ENCODE assay signal across 21 mouse cellular contexts in the genomic region with DNA sequence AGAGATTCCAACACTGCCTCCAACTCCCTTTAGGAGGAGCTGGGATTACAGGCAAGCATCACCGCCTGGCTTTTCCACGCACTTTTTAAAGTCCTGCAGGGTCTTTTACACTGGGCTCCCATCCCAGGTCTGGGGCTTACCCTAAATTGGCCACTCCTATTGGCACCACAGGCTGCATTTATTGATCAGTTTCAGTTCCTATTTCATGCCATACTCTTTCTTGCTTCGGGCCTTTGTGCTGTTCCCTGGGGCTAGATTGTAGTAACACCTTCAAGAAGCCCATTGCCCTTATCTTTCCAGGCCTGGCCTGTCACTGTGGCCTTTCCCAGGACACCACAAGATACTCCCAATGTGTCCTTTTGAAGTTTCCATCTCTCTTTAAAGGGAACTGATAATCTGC. TPM values are rescaled to one million over a fixed set of nuclear protein-coding genes. Genes with fewer than 3 reads are reported as not detected.
DNase-seq lines count a peak whose midpoint lies in the region; ATAC-seq and TF ChIP-seq lines count a peak whose summit lies in the region.
"Had no signal": no experiment of that assay in that cellular context is flagged by ENCODE, and none has a peak within 500 bp of the region (broad histone marks: within the 10 kb centered on the region; RNA-seq: fewer than 3 reads in every experiment).

No protein-coding gene starts in this region.

- H3K36me3 ChIP-seq in heart, embryonic 12.5 days: no peaks in the 10 kb centered on the region
- H3K36me3 ChIP-seq in heart, embryonic 11.5 days (ENCODE audit: control insufficient read depth, insufficient read depth, low read length): no peaks in the 10 kb centered on the region
- no peaks in the 10 kb centered on the region for H3K36me3 ChIP-seq in lung, embryonic 14.5 days (ENCODE audit: insufficient read depth)
- no peaks in the 10 kb centered on the region for H3K36me3 ChIP-seq in stomach, embryonic 16.5 days (ENCODE audit: control insufficient read depth, insufficient read depth, low read length)
- no peaks in the 10 kb centered on the region for H3K36me3 ChIP-seq in forebrain, embryonic 11.5 days (ENCODE audit: control insufficient read depth, insufficient read depth, low read length)
- H3K36me3 ChIP-seq: embryonic facial prominence, embryonic 10.5 days; forebrain, embryonic 12.5 days; hindbrain, embryonic 15.5 days; midbrain, embryonic 12.5 days had no signal

- no peak overlapping the region for H3K9ac ChIP-seq in heart, embryonic 12.5 days
- H3K9ac ChIP-seq in heart, embryonic 11.5 days (ENCODE audit: low read depth, low read length): no peak overlapping the region
- no peak overlapping the region for H3K9ac ChIP-seq in lung, embryonic 14.5 days
- H3K9ac ChIP-seq in stomach, embryonic 16.5 days (ENCODE audit: low read length): no peak overlapping the region
- no peak overlapping the region for H3K9ac ChIP-seq in forebrain, embryonic 11.5 days (ENCODE audit: low read length)
- H3K9ac ChIP-seq: forebrain, embryonic 12.5 days; hindbrain, embryonic 15.5 days; midbrain, embryonic 12.5 days had no signal

- no peaks in the 10 kb centered on the region for H3K27me3 ChIP-seq in heart, embryonic 12.5 days (replicated peaks)
- no peaks in the 10 kb centered on the region for H3K27me3 ChIP-seq in heart, embryonic 11.5 days (ENCODE audit: control insufficient read depth, insufficient read depth, low read length)
- no peaks in the 10 kb centered on the region for H3K27me3 ChIP-seq in lung, embryonic 14.5 days (ENCODE audit: insufficient read depth, low read length)
- no peaks in the 10 kb centered on the region for H3K27me3 ChIP-seq in stomach, embryonic 16.5 days (ENCODE audit: control insufficient read depth, insufficient read depth, low read length)
- H3K27me3 ChIP-seq in forebrain, embryonic 11.5 days (ENCODE audit: control insufficient read depth, insufficient read depth, low read length): no peaks in the 10 kb centered on the region
- H3K27me3 ChIP-seq: forebrain, embryonic 12.5 days; hindbrain, embryonic 15.5 days; midbrain, embryonic 12.5 days had no signal

- no peak for ATAC-seq in heart, embryonic 12.5 days (ENCODE audit: insufficient number of reproducible peaks, low FRiP score)
- no peak for ATAC-seq in heart, embryonic 11.5 days (replicated peaks; ENCODE audit: insufficient number of reproducible peaks, low FRiP score, low TSS enrichment)
- ATAC-seq in lung, embryonic 14.5 days (ENCODE audit: insufficient read depth): no peak
- ATAC-seq in common myeloid progenitor, adult 5-6 weeks (replicated peaks; ENCODE audit: low read depth, poor library complexity, severe bottlenecking): 0 out of 2 replicates have a peak, but pooled peaks have one; percentile 30
- no peak for ATAC-seq in stomach, embryonic 16.5 days (ENCODE audit: insufficient read depth, low FRiP score)
- no peak for ATAC-seq in forebrain, embryonic 11.5 days (replicated peaks; ENCODE audit: low FRiP score)

- H3K27ac ChIP-seq in heart, embryonic 12.5 days (ENCODE audit: poor library complexity, severe bottlenecking): 0 out of 2 replicates have a peak overlapping the region, but pooled peaks have one; percentile 8
- no peak overlapping the region for H3K27ac ChIP-seq in heart, embryonic 11.5 days (ENCODE audit: low read depth, low read length)
- peak overlapping the region; percentile 77; the same call in 1 of the 2 replicates for H3K27ac ChIP-seq in lung, embryonic 14.5 days (ENCODE audit: low read depth)
- H3K27ac ChIP-seq in stomach, embryonic 16.5 days (ENCODE audit: low read length): peak overlapping the region; percentile 88
- H3K27ac ChIP-seq in forebrain, embryonic 11.5 days (ENCODE audit: low read depth, low read length): no peak overlapping the region
- H3K27ac ChIP-seq: forebrain, embryonic 12.5 days; hindbrain, embryonic 15.5 days; layer of hippocampus, adult 2 months; midbrain, embryonic 12.5 days had no signal

- peaks cover 35% of the 10 kb centered on the region for H3K4me1 ChIP-seq in heart, embryonic 12.5 days (replicated peaks)
- H3K4me1 ChIP-seq in heart, embryonic 11.5 days (ENCODE audit: control insufficient read depth, insufficient read depth, low read length): peaks cover 18% of the 10 kb centered on the region
- peaks cover 17% of the 10 kb centered on the region for H3K4me1 ChIP-seq in lung, embryonic 14.5 days (ENCODE audit: insufficient read depth)
- H3K4me1 ChIP-seq in stomach, embryonic 16.5 days (ENCODE audit: control insufficient read depth, insufficient read depth, low read length): peaks cover 38% of the 10 kb centered on the region
- no peaks in the 10 kb centered on the region for H3K4me1 ChIP-seq in forebrain, embryonic 11.5 days (replicated peaks; ENCODE audit: control insufficient read depth, insufficient read depth, low read length)
- H3K4me1 ChIP-seq: forebrain, embryonic 12.5 days; hindbrain, embryonic 15.5 days; midbrain, embryonic 12.5 days had no signal

- H3K4me3 ChIP-seq in heart, embryonic 12.5 days: no peak overlapping the region
- no peak overlapping the region for H3K4me3 ChIP-seq in heart, embryonic 11.5 days (ENCODE audit: low read depth, low read length)
- no peak overlapping the region for H3K4me3 ChIP-seq in lung, embryonic 14.5 days (ENCODE audit: low read depth, low read length)
- no peak overlapping the region for H3K4me3 ChIP-seq in stomach, embryonic 16.5 days (replicated peaks; ENCODE audit: low read length)
- no peak overlapping the region for H3K4me3 ChIP-seq in forebrain, embryonic 11.5 days (ENCODE audit: low read depth, low read length)
- H3K4me3 ChIP-seq: embryonic facial prominence, embryonic 10.5 days; forebrain, embryonic 12.5 days; hindbrain, embryonic 15.5 days; layer of hippocampus, adult 2 months; midbrain, embryonic 12.5 days had no signal

- no peak overlapping the region for H3K4me2 ChIP-seq in heart, embryonic 12.5 days
- no peak overlapping the region for H3K4me2 ChIP-seq in heart, embryonic 11.5 days
- no peak overlapping the region for H3K4me2 ChIP-seq in lung, embryonic 14.5 days
- H3K4me2 ChIP-seq in stomach, embryonic 16.5 days (ENCODE audit: low read depth, low read length): no peak overlapping the region
- no peak overlapping the region for H3K4me2 ChIP-seq in forebrain, embryonic 11.5 days (ENCODE audit: low read depth, low read length, severe bottlenecking)
- H3K4me2 ChIP-seq: forebrain, embryonic 12.5 days; hindbrain, embryonic 15.5 days; midbrain, embryonic 12.5 days had no signal

- no peak for TF ChIP-seq CTCF in lung, embryonic 14.5 days (IDR thresholded peaks at IDR 0.05; ENCODE audit: low read depth)

- WGBS in heart, embryonic 12.5 days: 51% methylated on average over 3 of the region's 3 CpGs
- WGBS in heart, embryonic 11.5 days (ENCODE audit: insufficient replicate concordance): 47% methylated on average over 3 of the region's 3 CpGs
- 60% methylated on average over 3 of the region's 3 CpGs for WGBS in lung, embryonic 14.5 days
- WGBS in stomach, embryonic 16.5 days: 48% methylated on average over 3 of the region's 3 CpGs
- WGBS in forebrain, embryonic 11.5 days: 76% methylated on average over 3 of the region's 3 CpGs

- no peaks in the 10 kb centered on the region for H3K9me3 ChIP-seq in heart, embryonic 12.5 days (replicated peaks)
- H3K9me3 ChIP-seq in heart, embryonic 11.5 days (replicated peaks; ENCODE audit: control insufficient read depth, low read length): no peaks in the 10 kb centered on the region
- no peaks in the 10 kb centered on the region for H3K9me3 ChIP-seq in lung, embryonic 14.5 days (ENCODE audit: low read depth, low read length)
- H3K9me3 ChIP-seq in stomach, embryonic 16.5 days (replicated peaks; ENCODE audit: control insufficient read depth, low read length): no peaks in the 10 kb centered on the region
- no peaks in the 10 kb centered on the region for H3K9me3 ChIP-seq in forebrain, embryonic 11.5 days (ENCODE audit: control insufficient read depth, low read length)
- H3K9me3 ChIP-seq: embryonic facial prominence, embryonic 10.5 days; forebrain, embryonic 12.5 days; hindbrain, embryonic 15.5 days; midbrain, embryonic 12.5 days had no signal

- no peak for DNase-seq in lung, embryonic 14.5 days
- no peak for DNase-seq in lung, postnatal 14 days
- no peak for DNase-seq in forebrain, embryonic 11.5 days (ENCODE audit: low spot score)
- DNase-seq: cerebellum, adult 8-10 months; kidney, adult 18-20 months; kidney, postnatal 10 days; layer of hippocampus, postnatal 36 days; left cerebral cortex, postnatal 4 days; lung, adult 18-20 months; retina, postnatal 1 day; thymus, adult 18-20 months; thymus, postnatal 4 days had no signal

RNA-seq across cellular contexts. Expression of a gene that starts 18.0 kb away (rescaled TPM):
- 7.0 and 7.1 TPM in 2 replicates for polyA plus RNA-seq in heart, embryonic 12.5 days (2016; fragmentation: Nextera tagmentation; extraction: Ambion mirVana)
- polyA plus RNA-seq in heart, embryonic 11.5 days (2014; fragmentation: Nextera tagmentation; extraction: Ambion mirVana): 6.7 and 7.0 TPM in 2 replicates
- polyA plus RNA-seq in lung, embryonic 14.5 days (2014; fragmentation: Nextera tagmentation; extraction: Ambion mirVana): 14.6 and 14.9 TPM in 2 replicates
- total RNA-seq in common myeloid progenitor, adult 5-6 weeks (2017): 5.7 and 6.7 TPM in 2 replicates
- polyA plus RNA-seq in stomach, embryonic 16.5 days (2015; fragmentation: Nextera tagmentation; extraction: Ambion mirVana): 15.7 and 18.4 TPM in 2 replicates
- polyA plus RNA-seq in forebrain, embryonic 11.5 days (2014; fragmentation: Nextera tagmentation; extraction: Ambion mirVana): 4.2 and 4.7 TPM in 2 replicates

Comparison
In these comparisons a context has a peak if more than half of its experiments do, and no peak if none do; other contexts are left out.
1. H3K27ac ChIP-seq: peak in heart, embryonic 12.5 days (single experiment), lung, embryonic 14.5 days (single experiment) and stomach, embryonic 16.5 days (single experiment); none in heart, embryonic 11.5 days (single experiment) and forebrain, embryonic 11.5 days (single experiment).